Mouse (Mus musculus): ENCODE measurements around the gene Mrps23. TPM values are rescaled to one million over a fixed set of nuclear protein-coding genes. Genes with fewer than 3 reads are reported as not detected.

The Mrps23 gene
- total and polyA plus RNA-seq, 3 experiments: 41.2 to 268 (median 106) TPM

- H3K36me3 ChIP-seq (replicated peaks): no peaks in the 10 kb centered on the region
- peaks cover 19% of the 10 kb centered on the region for H3K27me3 ChIP-seq (ENCODE audit: insufficient read depth, low read length)
- H3K4me1 ChIP-seq (ENCODE audit: insufficient read depth, low read depth, low read length): no peaks in the 10 kb centered on the region
- H3K4me3 ChIP-seq (ENCODE audit: low read depth, low read length): no peak overlapping the region
- no peaks in the 10 kb centered on the region for H3K9me3 ChIP-seq (replicated peaks)
- TF ChIP-seq GATA2 (IDR thresholded peaks at IDR 0.05; ENCODE audit: borderline replicate concordance, low read depth, low read length) (no peak), POLR2AphosphoS5 (IDR thresholded peaks at IDR 0.05; ENCODE audit: insufficient replicate concordance, low read depth, low read length) (no peak), GATA1 (IDR thresholded peaks at IDR 0.05; ENCODE audit: borderline replicate concordance, low read length) (no peak), CTCF (IDR thresholded peaks at IDR 0.05; ENCODE audit: low read depth, low read length) (no peak), TAL1 (conservative IDR thresholded peaks at IDR 0.05; ENCODE audit: low read depth, low read length) (no peak)
- DNase-seq (ENCODE audit: low spot score) (no peak), ATAC-seq (ENCODE audit: extremely low read depth, insufficient number of reproducible peaks, low FRiP score, poor library complexity, severe bottlenecking) (no peak)
These were observed 36.1 kb downstream of the Mrps23 start for GRCm38 (mm10) chr11:88240275-88240674.

DNA sequence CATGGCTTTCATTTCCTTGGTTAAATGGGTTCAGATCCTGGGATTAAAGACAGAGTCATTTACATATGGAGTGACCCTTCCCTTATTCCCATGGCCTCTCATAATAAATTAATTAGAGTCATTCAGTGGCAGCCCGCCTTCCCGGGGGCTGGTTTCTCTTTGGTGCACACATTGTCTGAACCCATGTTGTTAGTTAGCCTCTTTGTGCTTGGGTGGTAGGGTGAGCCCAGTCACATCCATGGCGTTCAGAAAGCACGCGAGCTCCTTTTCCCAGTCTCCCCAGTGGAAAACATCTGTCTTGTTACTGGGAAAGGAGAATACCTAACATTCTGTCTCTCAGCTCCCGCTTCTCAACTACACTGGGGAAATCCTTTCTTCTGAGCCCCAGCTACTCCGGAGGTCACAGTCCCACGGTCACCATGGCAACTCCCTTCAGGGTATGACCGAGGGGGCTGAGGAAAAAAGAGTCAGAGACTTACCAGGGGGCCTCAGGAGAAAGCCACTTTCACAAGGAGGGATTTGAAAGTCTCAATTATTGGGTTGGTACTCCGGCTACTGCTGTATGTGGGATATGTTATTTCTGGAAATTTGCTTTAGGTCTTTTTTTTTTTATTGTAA lies 36.7 kb downstream of the Mrps23 start:
- no peak for TF ChIP-seq CTCF (IDR thresholded peaks at IDR 0.05; ENCODE audit: low read depth, low read length)
- TF ChIP-seq TAL1 (conservative IDR thresholded peaks at IDR 0.05; ENCODE audit: low read depth, low read length): no peak
- TF ChIP-seq POLR2AphosphoS5 (IDR thresholded peaks at IDR 0.05; ENCODE audit: insufficient replicate concordance, low read depth, low read length): no peak
- TF ChIP-seq GATA1 (IDR thresholded peaks at IDR 0.05; ENCODE audit: borderline replicate concordance, low read length): no peak
- TF ChIP-seq GATA2 (IDR thresholded peaks at IDR 0.05; ENCODE audit: borderline replicate concordance, low read depth, low read length): no peak

DNA sequence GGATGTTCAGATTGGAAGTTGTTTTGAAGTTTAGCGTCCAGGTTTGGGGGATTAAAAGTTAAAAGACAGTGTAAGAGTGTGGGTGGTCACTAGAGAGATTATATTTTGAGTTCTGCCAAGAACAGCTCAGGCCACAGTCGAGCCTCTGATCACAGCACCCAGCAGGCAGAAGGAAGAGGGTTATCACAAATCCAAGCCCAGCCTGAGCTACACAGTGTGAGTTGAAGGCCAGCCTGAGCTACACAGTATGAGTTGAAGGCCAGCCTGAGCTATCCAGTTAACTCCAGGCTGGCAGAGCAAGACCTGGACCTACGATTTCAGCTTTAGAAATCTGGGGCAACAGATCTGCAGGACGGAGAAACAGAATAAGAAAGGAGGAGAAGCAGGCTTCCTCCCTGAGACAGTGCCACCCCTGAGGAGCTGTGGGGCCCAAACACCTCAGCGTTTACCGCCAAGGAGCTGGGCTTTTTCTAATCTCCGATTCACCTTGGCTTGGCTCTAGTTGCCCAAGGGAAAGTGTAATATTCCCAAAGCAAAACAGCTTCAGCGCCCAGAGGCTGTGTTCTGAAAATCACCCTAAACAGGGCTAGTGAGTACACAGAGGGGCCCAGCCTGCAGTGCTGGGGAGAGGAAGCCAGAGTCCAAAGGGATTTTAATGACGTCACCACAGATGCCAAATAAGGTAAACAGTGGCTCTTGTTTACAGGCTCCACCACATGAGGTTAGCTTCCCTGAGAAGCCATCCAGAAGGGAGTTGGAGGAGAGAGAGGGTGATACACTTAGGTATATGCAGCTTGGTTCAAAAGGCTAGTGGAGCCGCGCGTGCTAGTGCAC lies 37.5 kb downstream of the Mrps23 start:
- DNase-seq (ENCODE audit: low spot score) (no peak), ATAC-seq (ENCODE audit: extremely low read depth, insufficient number of reproducible peaks, low FRiP score, poor library complexity, severe bottlenecking) (no peak)
- Histone ChIP-seq H3K36me3 (replicated peaks) (no peaks in the 10 kb centered on the region), H3K4me3 (ENCODE audit: low read depth, low read length) (no peak overlapping the region), H3K27me3 (ENCODE audit: insufficient read depth, low read length) (peaks cover 12% of the 10 kb centered on the region), H3K4me1 (ENCODE audit: insufficient read depth, low read depth, low read length) (no peaks in the 10 kb centered on the region), H3K9me3 (replicated peaks) (no peaks in the 10 kb centered on the region)
- TF ChIP-seq GATA2 (IDR thresholded peaks at IDR 0.05; ENCODE audit: borderline replicate concordance, low read depth, low read length) (no peak), POLR2AphosphoS5 (IDR thresholded peaks at IDR 0.05; ENCODE audit: insufficient replicate concordance, low read depth, low read length) (no peak), GATA1 (IDR thresholded peaks at IDR 0.05; ENCODE audit: borderline replicate concordance, low read length) (no peak), TAL1 (conservative IDR thresholded peaks at IDR 0.05; ENCODE audit: low read depth, low read length) (no peak), CTCF (IDR thresholded peaks at IDR 0.05; ENCODE audit: low read depth, low read length) (no peak)

More for the DNA sequence above, 36.7 kb downstream of the Mrps23 start:
- no peak overlapping the region for H3K4me3 ChIP-seq (ENCODE audit: low read depth, low read length)
- no peak for DNase-seq (ENCODE audit: low spot score)
- H3K27me3 ChIP-seq (ENCODE audit: insufficient read depth, low read length): peaks cover 16% of the 10 kb centered on the region
- no peak for ATAC-seq (ENCODE audit: extremely low read depth, insufficient number of reproducible peaks, low FRiP score, poor library complexity, severe bottlenecking)
- H3K4me1 ChIP-seq (ENCODE audit: insufficient read depth, low read depth, low read length): no peaks in the 10 kb centered on the region
- H3K36me3 ChIP-seq (replicated peaks): no peaks in the 10 kb centered on the region
- H3K9me3 ChIP-seq (replicated peaks): no peaks in the 10 kb centered on the region

- Histone ChIP-seq H3K4me1 (ENCODE audit: insufficient read depth, low read depth, low read length) (no peaks in the 10 kb centered on the region), H3K4me3 (ENCODE audit: low read depth, low read length) (no peak overlapping the region)
- no peak for ATAC-seq (ENCODE audit: extremely low read depth, insufficient number of reproducible peaks, low FRiP score, poor library complexity, severe bottlenecking)
These were observed 41.5 kb downstream of the Mrps23 start for GRCm38 (mm10) chr11:88245581-88246170.

DNA sequence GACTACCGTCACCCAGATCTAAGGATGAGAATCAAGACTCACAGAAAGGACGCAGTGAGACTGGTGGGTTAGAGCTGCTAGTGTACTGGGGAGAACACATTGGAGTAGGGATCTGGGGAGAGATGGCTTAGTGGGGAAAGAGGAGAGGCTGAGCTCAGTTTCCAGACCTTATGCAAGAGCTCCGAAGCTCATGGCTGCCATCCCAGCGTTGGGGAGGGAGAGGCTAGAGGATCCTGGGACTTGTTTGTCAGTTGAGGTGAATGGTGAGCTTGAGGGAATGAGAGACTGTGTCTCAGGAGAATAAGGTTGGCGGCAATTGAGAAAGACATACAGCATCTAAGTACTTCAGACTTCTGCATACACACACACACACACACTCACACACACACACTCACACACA lies 44.4 kb downstream of the Mrps23 start:
- peaks cover 4% of the 10 kb centered on the region for H3K4me1 ChIP-seq (ENCODE audit: insufficient read depth, low read depth, low read length)
- ATAC-seq (ENCODE audit: extremely low read depth, insufficient number of reproducible peaks, low FRiP score, poor library complexity, severe bottlenecking) (no peak), DNase-seq (ENCODE audit: low spot score) (no peak)
- H3K27me3 ChIP-seq (ENCODE audit: insufficient read depth, low read length): peaks cover 28% of the 10 kb centered on the region
- no peak overlapping the region for H3K4me3 ChIP-seq (ENCODE audit: low read depth, low read length)
- H3K36me3 ChIP-seq (replicated peaks): no peaks in the 10 kb centered on the region
- no peaks in the 10 kb centered on the region for H3K9me3 ChIP-seq (replicated peaks)
- no peak for TF ChIP-seq POLR2AphosphoS5 (IDR thresholded peaks at IDR 0.05; ENCODE audit: insufficient replicate concordance, low read depth, low read length)
- no peak for TF ChIP-seq GATA1 (IDR thresholded peaks at IDR 0.05; ENCODE audit: borderline replicate concordance, low read length)
- TF ChIP-seq TAL1 (conservative IDR thresholded peaks at IDR 0.05; ENCODE audit: low read depth, low read length): no peak
- no peak for TF ChIP-seq CTCF (IDR thresholded peaks at IDR 0.05; ENCODE audit: low read depth, low read length)
- TF ChIP-seq GATA2 (IDR thresholded peaks at IDR 0.05; ENCODE audit: borderline replicate concordance, low read depth, low read length): no peak

More at GRCm38 (mm10) chr11:88245581-88246170, 41.5 kb downstream of the Mrps23 start:
- Histone ChIP-seq H3K27me3 (ENCODE audit: insufficient read depth, low read length) (peaks cover 21% of the 10 kb centered on the region), H3K9me3 (replicated peaks) (no peaks in the 10 kb centered on the region), H3K36me3 (replicated peaks) (no peaks in the 10 kb centered on the region)
- no peak for DNase-seq (ENCODE audit: low spot score)
- TF ChIP-seq CTCF (IDR thresholded peaks at IDR 0.05; ENCODE audit: low read depth, low read length) (no peak), GATA2 (IDR thresholded peaks at IDR 0.05; ENCODE audit: borderline replicate concordance, low read depth, low read length) (no peak), GATA1 (IDR thresholded peaks at IDR 0.05; ENCODE audit: borderline replicate concordance, low read length) (no peak), TAL1 (conservative IDR thresholded peaks at IDR 0.05; ENCODE audit: low read depth, low read length) (no peak), POLR2AphosphoS5 (IDR thresholded peaks at IDR 0.05; ENCODE audit: insufficient replicate concordance, low read depth, low read length) (no peak)

GRCm38 (mm10) chr11:88250568-88250967 lies 46.4 kb downstream of the Mrps23 start:
- H3K4me3 ChIP-seq (ENCODE audit: low read depth, low read length): no peak overlapping the region
- no peak for ATAC-seq (ENCODE audit: extremely low read depth, insufficient number of reproducible peaks, low FRiP score, poor library complexity, severe bottlenecking)
- H3K36me3 ChIP-seq (replicated peaks): no peaks in the 10 kb centered on the region
- no peak for DNase-seq (ENCODE audit: low spot score)
- H3K4me1 ChIP-seq (ENCODE audit: insufficient read depth, low read depth, low read length): peaks cover 4% of the 10 kb centered on the region
- no peaks in the 10 kb centered on the region for H3K9me3 ChIP-seq (replicated peaks)
- H3K27me3 ChIP-seq (ENCODE audit: insufficient read depth, low read length): peaks cover 27% of the 10 kb centered on the region
- TF ChIP-seq GATA1 (IDR thresholded peaks at IDR 0.05; ENCODE audit: borderline replicate concordance, low read length) (no peak), POLR2AphosphoS5 (IDR thresholded peaks at IDR 0.05; ENCODE audit: insufficient replicate concordance, low read depth, low read length) (no peak), GATA2 (IDR thresholded peaks at IDR 0.05; ENCODE audit: borderline replicate concordance, low read depth, low read length) (no peak), CTCF (IDR thresholded peaks at IDR 0.05; ENCODE audit: low read depth, low read length) (no peak), TAL1 (conservative IDR thresholded peaks at IDR 0.05; ENCODE audit: low read depth, low read length) (no peak)
